Mouse (Mus musculus) kidney, embryonic 16.5 days (tissue): ENCODE data around the gene Tcp10a. TPM values are rescaled to one million over a fixed set of nuclear protein-coding genes. Genes with fewer than 3 reads are reported as not detected.
"Not testable (repeated sequence)": the region's sequence is repeated elsewhere in the genome, so short reads cannot be mapped to it uniquely, and the experiment has no call there.

Source experiments
- ATAC-seq: fragments of 200-750 bp; cut with Nextera tagmentation; 2 replicates; pipeline ENCODE4 v1.8.0; 2017; ENCODE audit warnings: moderate TSS enrichment; ENCODE audit not compliant: low FRiP score, low TSS enrichment
- H3K27ac ChIP-seq: fragments of 300-500 bp; sonication (generic); 2 replicates; pipeline ENCODE4 v1.5.1; 2014; ENCODE audit warnings: low read length
- H3K27me3 ChIP-seq: fragments of 300-500 bp; sonication (generic); 2 replicates; pipeline ENCODE4 v1.6.1; 2014; ENCODE audit warnings: low read length, control low read depth, mixed read lengths; ENCODE audit not compliant: insufficient read depth
- H3K36me3 ChIP-seq: fragments of 300-500 bp; sonication (generic); 2 replicates; pipeline ENCODE4 v1.6.1; 2014; ENCODE audit warnings: low read length, control low read depth, mixed read lengths; ENCODE audit not compliant: insufficient read depth
- H3K4me1 ChIP-seq: fragments of 300-500 bp; sonication (generic); 2 replicates; pipeline ENCODE4 v1.6.1; 2014; ENCODE audit warnings: low read length, control low read depth, mixed read lengths; ENCODE audit not compliant: insufficient read depth
- H3K4me2 ChIP-seq: fragments of 300-500 bp; sonication (generic); replicated peaks from 2 replicates; pipeline ENCODE4 v1.6.1; 2014; ENCODE audit warnings: low read depth, low read length
- H3K4me3 ChIP-seq: fragments of 300-500 bp; sonication (generic); 2 replicates; pipeline ENCODE4 v1.5.1; 2014; ENCODE audit warnings: mild to moderate bottlenecking, low read length
- H3K9ac ChIP-seq: fragments of 300-500 bp; sonication (generic); replicated peaks from 2 replicates; pipeline ENCODE4 v1.6.1; 2014; ENCODE audit warnings: low read length
- H3K9me3 ChIP-seq: fragments of 300-500 bp; sonication (generic); 2 replicates; pipeline ENCODE4 v1.6.1; 2016; ENCODE audit warnings: low read length, control low read depth
- WGBS: fragments of 180-500 bp; shearing (Covaris S2); extraction: QIAGEN DNeasy Blood & Tissue Kit; methylation state at CpG from one replicate; pipeline ENCODE4 v1.1.7; 2014; 5-methylcytosine and 5-hydroxymethylcytosine counted together
- polyA plus RNA-seq: library from polyadenylated mRNA; unstranded; fragments of >200 nt; fragmentation: Nextera tagmentation; extraction: Ambion mirVana; gene quantifications from 2 replicates; pipeline ENCODE4 v1.2.1, GENCODE M21; 2015

The Tcp10a gene
- polyA plus RNA-seq, result not detected in 2 replicates

DNA sequence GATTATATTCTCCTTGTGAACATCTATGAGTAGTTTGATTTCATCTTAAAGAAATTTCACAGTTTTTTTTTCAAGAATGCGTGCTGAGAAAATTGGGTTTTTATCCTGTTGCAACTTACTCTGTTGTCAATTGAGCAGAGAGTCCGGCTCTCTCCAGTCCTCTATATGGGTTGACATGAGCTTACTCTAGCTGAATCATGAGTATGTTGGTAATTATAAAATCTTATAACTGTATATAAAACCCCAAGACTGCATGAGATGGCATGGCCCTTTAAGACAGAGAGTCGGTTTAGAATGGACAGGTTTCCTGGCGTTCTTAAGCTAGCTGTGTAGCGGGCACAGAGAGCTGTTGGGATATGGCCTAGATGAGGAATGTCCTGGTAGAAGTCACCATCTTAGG, at the start of gene Tcp10a:
Gene Tcp10a (plus strand): TSS at position 301 of the 400 bp plus-strand sequence.
- H3K27me3 ChIP-seq, H3K4me2 ChIP-seq, H3K9me3 ChIP-seq, H3K4me3 ChIP-seq, H3K4me1 ChIP-seq, H3K36me3 ChIP-seq, H3K9ac ChIP-seq, ATAC-seq, H3K27ac ChIP-seq: not testable (repeated sequence)
- 90% methylated on average over 3 of the region's 5 CpGs for WGBS

DNA sequence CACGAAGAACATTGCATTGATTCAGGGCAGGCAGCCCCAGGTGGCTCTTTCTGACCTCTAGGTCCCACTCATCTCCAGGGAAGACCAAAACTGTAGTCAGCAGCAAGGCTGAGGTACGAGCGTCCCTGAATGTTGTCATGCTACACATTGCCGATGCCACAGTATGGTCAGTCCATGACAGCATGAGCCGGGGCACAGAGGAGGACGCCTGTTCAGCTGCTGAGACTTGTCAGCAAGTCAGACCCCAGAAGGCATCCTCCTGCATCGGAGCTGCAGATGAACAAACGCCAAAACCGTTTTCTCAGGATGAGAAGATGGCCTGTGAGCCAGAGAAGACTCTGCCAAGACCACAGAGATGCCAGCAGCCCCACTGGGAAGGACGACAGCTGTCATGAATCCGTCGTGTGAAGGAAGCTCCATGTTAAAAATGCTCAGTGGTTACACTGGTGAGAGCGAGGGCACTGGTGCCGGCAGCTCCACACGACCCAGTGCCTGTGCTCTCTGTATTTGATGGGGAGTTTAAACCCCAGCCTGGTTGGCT, 45.7 kb upstream of the Tcp10a start:
- Histone ChIP-seq H3K27me3 (no peaks in the 10 kb centered on the region), H3K9me3 (no peaks in the 10 kb centered on the region), H3K4me1 (peaks cover under 1% of the 10 kb centered on the region; the same call in 1 of the 2 replicates), H3K36me3 (peaks cover 43% of the 10 kb centered on the region), H3K4me2 (no peak overlapping the region), H3K27ac (no peak overlapping the region), H3K4me3 (no peak overlapping the region), H3K9ac (no peak overlapping the region)
- 92% methylated on average over 15 of the region's 15 CpGs for WGBS
- ATAC-seq, result no peak

DNA sequence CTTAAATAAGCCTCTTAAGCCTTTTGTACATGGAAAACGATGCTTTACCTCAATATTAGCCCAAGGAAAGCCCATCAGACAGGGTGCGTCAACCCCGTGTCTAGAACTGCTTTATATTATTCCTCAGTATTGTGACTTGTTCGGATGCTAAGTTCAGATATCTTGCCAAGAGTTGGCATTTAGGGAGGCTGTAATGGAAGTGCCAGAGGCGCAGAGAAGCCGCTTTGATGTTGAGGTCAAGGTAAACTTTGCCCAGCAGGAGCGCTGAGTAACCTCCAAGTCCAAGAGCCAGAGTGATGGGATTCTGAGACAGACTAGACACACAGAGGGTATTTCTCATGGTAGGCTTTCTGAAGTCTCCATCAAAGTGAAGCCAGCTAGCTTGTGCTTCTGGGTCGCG, 45.2 kb upstream of the Tcp10a start:
- no peak overlapping the region for H3K4me3 ChIP-seq
- H3K27me3 ChIP-seq, result no peaks in the 10 kb centered on the region
- H3K9ac ChIP-seq, result no peak overlapping the region
- H3K36me3 ChIP-seq, result peaks cover 43% of the 10 kb centered on the region
- no peak overlapping the region for H3K27ac ChIP-seq
- H3K4me1 ChIP-seq, result peaks cover 5% of the 10 kb centered on the region; the same call in 1 of the 2 replicates
- 92% methylated on average over 9 of the region's 9 CpGs for WGBS
- no peaks in the 10 kb centered on the region for H3K9me3 ChIP-seq
- H3K4me2 ChIP-seq, result no peak overlapping the region
- no peak for ATAC-seq

DNA sequence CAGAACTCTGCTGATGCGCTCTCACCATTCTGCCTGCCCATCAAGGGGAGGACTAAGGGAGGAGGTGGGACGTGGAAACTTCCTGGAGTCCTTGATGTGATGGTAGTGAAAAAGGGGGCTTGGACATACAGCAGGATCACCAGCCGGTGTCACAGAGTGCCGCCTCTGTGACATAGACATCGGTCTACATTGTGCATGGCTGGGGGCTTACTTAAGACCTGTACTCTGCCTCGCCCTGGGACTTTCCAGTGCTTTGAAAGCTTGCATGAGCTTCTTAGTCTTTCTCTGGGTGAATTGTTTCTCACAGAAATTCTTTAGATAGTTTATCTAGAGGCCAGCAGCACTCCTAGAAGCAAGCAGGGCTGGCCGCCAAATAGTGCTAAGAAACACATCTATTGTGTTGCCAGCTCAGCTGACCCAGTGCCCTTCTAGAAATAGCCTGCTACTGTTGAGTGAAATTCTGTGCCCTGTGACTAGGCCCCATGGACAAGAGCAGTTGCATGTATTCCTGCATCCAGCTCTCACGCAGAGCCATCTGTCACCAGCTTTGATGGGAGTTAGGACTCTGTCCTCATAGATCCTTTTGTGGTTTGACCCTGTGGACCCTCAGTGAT, 40.0 kb upstream of the Tcp10a start:
- 71% methylated on average over 8 of the region's 8 CpGs for WGBS
- peaks cover 22% of the 10 kb centered on the region; the same call in 1 of the 2 replicates for H3K4me1 ChIP-seq
- ATAC-seq, result no peak
- H3K27ac ChIP-seq, result no peak overlapping the region; the same call in 1 of the 2 replicates
- no peak overlapping the region for H3K4me2 ChIP-seq
- no peak overlapping the region for H3K4me3 ChIP-seq
- no peaks in the 10 kb centered on the region for H3K9me3 ChIP-seq
- no peak overlapping the region for H3K9ac ChIP-seq
- H3K27me3 ChIP-seq, result no peaks in the 10 kb centered on the region
- H3K36me3 ChIP-seq, result 0 out of 2 replicates have a peak, but pooled peaks cover 15% of the 10 kb centered on the region

DNA sequence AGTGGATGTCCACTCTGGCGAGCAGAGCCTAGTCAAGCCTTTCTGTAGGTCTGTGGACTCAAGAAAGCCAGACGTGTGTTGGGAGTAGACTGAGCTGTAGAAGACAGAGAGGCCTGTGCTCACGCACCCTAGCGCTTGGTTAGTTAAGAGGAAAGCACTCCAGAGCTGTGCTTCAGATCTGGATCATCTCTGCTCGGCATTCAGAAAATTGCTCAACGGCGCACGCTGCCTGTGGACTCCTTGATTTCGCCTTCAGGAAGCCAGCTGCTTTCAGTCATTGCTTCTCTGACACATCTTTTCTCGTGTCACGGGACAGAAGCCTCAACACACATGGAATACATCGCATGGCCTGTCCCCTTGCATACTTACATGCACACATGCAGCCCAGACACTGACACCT, 39.2 kb upstream of the Tcp10a start:
- peaks cover 22% of the 10 kb centered on the region; the same call in 1 of the 2 replicates for H3K4me1 ChIP-seq
- 61% methylated on average over 12 of the region's 12 CpGs for WGBS
- H3K36me3 ChIP-seq, result 0 out of 2 replicates have a peak, but pooled peaks cover 15% of the 10 kb centered on the region
- no peaks in the 10 kb centered on the region for H3K27me3 ChIP-seq
- no peaks in the 10 kb centered on the region for H3K9me3 ChIP-seq
- ATAC-seq, result no peak; the same call in 1 of the 2 replicates
- H3K9ac ChIP-seq, result no peak overlapping the region
- peak overlapping the region; percentile 52 for H3K27ac ChIP-seq
- no peak overlapping the region for H3K4me2 ChIP-seq
- no peak overlapping the region for H3K4me3 ChIP-seq

DNA sequence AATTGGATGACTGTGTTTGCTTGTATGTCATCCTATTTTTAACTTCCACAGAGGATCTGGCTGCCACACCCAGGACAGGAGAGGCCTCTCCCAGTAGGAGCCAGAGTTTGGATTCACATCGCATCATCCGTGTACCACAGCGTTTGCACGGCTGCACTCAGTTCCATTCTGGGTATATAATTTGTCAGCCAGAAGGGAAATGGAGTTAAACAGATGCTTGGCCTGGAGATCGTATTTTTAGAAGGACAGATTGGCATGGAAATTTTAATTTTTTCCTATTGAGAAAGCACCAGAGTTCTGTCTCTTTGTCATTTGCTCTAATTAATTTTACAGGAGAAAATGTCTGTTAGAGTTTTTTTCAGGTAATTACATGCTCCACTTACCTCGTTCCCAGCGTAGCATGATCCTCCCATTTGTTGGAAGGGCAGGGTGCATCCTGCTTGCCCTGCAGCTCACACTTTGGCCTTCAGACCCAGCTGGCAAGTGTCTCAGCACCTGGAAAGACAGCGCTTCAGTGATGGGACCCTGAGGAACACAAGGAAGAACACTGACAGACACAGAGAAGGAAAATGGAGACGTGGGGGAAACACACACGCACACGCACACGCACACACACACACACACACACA, 37.9 kb upstream of the Tcp10a start:
- H3K4me2 ChIP-seq, result no peak overlapping the region
- no peak overlapping the region for H3K9ac ChIP-seq
- H3K36me3 ChIP-seq, result 0 out of 2 replicates have a peak, but pooled peaks cover 11% of the 10 kb centered on the region
- ATAC-seq, result no peak
- peaks cover 22% of the 10 kb centered on the region; the same call in 1 of the 2 replicates for H3K4me1 ChIP-seq
- WGBS, result 57% methylated on average over 12 of the region's 12 CpGs
- H3K4me3 ChIP-seq, result no peak overlapping the region
- no peaks in the 10 kb centered on the region for H3K9me3 ChIP-seq
- no peaks in the 10 kb centered on the region for H3K27me3 ChIP-seq
- no peak overlapping the region for H3K27ac ChIP-seq

DNA sequence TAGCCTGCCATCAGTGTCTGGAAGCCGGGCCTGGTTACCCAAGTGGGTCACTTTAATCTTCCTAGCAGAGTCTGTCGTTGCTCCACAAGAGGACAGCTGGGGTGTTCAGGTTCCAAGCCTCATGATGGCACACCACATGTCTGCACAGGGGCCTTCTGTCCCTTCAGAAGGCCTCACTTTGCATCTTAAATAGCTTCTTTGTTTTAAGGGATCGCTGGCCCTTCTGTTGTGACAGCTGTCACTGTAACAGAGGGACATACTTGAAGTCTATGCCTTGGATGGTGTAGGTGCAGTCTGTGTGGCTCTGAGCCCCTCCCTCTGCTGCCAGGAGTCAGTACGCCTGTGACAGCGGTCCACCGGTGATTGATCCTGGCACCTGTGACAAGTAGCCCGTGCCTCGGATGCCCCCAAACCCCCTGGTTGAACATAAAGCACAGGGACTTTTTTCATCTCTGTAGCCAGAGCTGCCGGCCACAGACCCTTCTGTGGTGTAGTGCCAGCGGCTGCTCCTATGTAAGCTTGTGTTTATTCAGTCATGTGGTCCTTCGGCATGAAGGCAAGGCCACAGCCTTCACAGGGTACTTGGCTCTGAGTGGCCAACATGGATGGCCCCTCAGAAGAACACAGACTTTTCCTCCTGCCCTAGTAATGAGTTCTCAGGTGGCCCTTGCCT, 32.3 kb upstream of the Tcp10a start:
- Histone ChIP-seq H3K4me3 (no peak overlapping the region), H3K27me3 (no peaks in the 10 kb centered on the region), H3K36me3 (peaks cover 16% of the 10 kb centered on the region; the same call in 1 of the 2 replicates), H3K9me3 (no peaks in the 10 kb centered on the region), H3K27ac (no peak overlapping the region), H3K9ac (no peak overlapping the region), H3K4me2 (no peak overlapping the region), H3K4me1 (peaks cover under 1% of the 10 kb centered on the region; the same call in 1 of the 2 replicates)
- 86% methylated on average over 11 of the region's 11 CpGs for WGBS
- no peak for ATAC-seq

DNA sequence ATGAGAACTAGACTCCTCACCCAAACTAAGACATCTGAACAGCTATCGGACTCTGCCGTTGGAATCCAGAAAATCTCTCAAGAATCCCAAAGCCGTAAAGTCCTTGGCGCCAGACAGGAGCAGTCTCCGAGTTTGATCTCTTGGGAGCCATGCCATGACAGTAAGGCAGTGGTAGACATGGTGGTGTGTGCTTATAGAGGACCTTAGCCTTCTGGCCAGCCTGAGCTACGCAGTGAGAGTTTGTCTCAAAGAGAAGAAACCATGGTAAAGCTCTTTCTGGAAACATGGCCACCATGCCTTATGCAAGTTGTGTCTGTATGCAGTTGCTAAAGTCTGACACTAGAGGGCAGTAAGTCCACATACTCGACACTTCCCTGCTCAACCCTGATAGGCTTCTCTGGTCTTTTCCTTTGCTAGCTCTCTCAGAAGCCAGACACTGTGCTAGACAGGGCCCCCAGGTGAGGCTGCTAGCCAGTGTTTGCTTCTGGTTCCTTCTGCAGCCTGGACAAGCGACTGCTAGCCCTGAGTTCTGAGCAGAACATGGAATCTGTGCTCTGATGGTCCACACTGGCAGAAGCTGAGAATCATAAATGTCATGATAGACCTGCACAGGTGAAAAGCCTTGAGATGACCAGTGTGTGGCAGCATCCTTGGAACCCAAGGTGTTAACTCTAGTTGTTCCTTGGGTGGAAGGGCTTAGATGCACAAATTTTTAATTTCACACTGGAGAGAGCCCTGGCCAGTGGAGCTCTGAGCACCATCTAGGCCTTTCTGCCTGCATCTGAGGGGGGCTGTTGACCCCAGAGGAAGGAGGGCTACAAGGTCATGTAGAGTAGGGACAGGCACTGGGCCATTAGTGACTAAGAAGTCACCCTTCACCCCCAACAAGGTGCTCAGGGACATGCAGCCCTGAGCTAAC, 17.9 kb upstream of the Tcp10a start:
- not testable (repeated sequence) for H3K4me3 ChIP-seq, H3K27me3 ChIP-seq, H3K4me2 ChIP-seq, H3K27ac ChIP-seq, H3K9ac ChIP-seq, H3K4me1 ChIP-seq, H3K9me3 ChIP-seq, H3K36me3 ChIP-seq
- peak; percentile 82 for ATAC-seq
- 68% methylated on average over 7 of the region's 8 CpGs for WGBS

DNA sequence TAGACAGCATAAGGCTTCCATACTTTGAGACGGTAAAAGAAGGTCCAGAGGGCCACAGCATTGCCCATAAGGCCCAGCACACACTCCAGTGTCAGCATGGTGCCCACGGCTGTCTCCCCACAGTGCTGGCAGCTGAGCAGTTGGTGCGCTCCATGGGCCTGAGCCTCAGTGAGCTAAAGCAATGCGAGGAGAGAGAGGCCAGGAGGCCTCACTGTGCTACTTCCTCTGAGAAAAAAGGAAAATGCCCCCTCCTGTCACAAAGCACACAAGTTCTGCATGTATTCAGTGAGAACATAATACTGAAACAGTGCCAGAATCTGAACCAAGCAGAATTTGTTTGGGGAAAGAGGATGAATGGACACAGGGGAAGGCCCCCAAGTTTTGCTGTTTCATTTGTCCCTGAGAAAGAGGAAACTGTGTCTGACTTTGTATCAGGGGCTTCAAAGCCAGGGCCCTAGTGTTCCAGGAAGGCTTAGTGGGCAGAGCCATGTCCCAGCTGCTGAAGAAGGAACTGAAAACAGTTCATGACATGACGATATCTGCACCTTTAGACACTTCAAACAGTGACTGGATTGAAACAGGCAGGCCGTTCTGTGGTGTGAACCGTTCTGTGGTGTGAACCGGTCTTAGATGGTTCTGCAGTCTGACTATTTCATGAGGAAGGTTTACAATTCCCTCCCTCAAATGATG, 8.6 kb upstream of the Tcp10a start:
- 79% methylated on average over 6 of the region's 8 CpGs for WGBS
- H3K27me3 ChIP-seq, H3K4me2 ChIP-seq, H3K36me3 ChIP-seq, H3K9ac ChIP-seq, H3K4me3 ChIP-seq, H3K4me1 ChIP-seq, ATAC-seq, H3K27ac ChIP-seq, H3K9me3 ChIP-seq: not testable (repeated sequence)
